Mouse (Mus musculus): ENCODE results near the gene Fam167b. TPM values are rescaled to one million over a fixed set of nuclear protein-coding genes. Genes with fewer than 3 reads are reported as not detected.
A peak's percentile ranks its signal among the peaks of the same experiment; 100 is the strongest.

Fam167b gene
- polyA plus RNA-seq, 1 experiment from 2014 or later: 40.3 TPM

- 98% methylated on average over 5 of the region's 5 CpGs for WGBS
Observed at GRCm38 (mm10) chr4:129618031-129618430, 39.7 kb upstream of the Fam167b start.

GRCm38 (mm10) chr4:129617121-129617641 lies 38.8 kb upstream of the Fam167b start:
- Histone ChIP-seq H3K4me3 (replicated peaks; ENCODE audit: low read depth, low read length) (no peak overlapping the region), H3K4me2 (ENCODE audit: low read length) (no peak overlapping the region), H3K36me3 (ENCODE audit: insufficient read depth, low read length) (0 out of 2 replicates have a peak, but pooled peaks cover 7% of the 10 kb centered on the region), H3K27ac (no peak overlapping the region), H3K9me3 (replicated peaks; ENCODE audit: low read length) (no peaks in the 10 kb centered on the region), H3K4me1 (replicated peaks; ENCODE audit: insufficient read depth, low read length) (peaks cover 11% of the 10 kb centered on the region), H3K9ac (ENCODE audit: low read depth, low read length) (no peak overlapping the region), H3K27me3 (ENCODE audit: insufficient read depth, low read length) (no peaks in the 10 kb centered on the region)
- WGBS: 80% methylated on average over 7 of the region's 7 CpGs
- ATAC-seq (replicated peaks; ENCODE audit: low FRiP score, low read depth) (no peak), DNase-seq (ENCODE audit: low spot score) (no peak)
- TF ChIP-seq CTCF (IDR thresholded peaks at IDR 0.05; ENCODE audit: low read depth): no peak

More at GRCm38 (mm10) chr4:129618031-129618430, 39.7 kb upstream of the Fam167b start:
- Histone ChIP-seq H3K9ac (ENCODE audit: low read depth, low read length) (peak overlapping the region; percentile 74; the same call in 1 of the 2 replicates), H3K4me3 (replicated peaks; ENCODE audit: low read depth, low read length) (peak overlapping the region; percentile 55; the same call in 1 of the 2 replicates), H3K27ac (peak overlapping the region; percentile 82; the same call in 1 of the 2 replicates), H3K27me3 (ENCODE audit: insufficient read depth, low read length) (no peaks in the 10 kb centered on the region), H3K36me3 (ENCODE audit: insufficient read depth, low read length) (0 out of 2 replicates have a peak, but pooled peaks cover 7% of the 10 kb centered on the region), H3K4me2 (ENCODE audit: low read length) (peak overlapping the region; percentile 79), H3K9me3 (replicated peaks; ENCODE audit: low read length) (no peaks in the 10 kb centered on the region), H3K4me1 (replicated peaks; ENCODE audit: insufficient read depth, low read length) (peaks cover 19% of the 10 kb centered on the region)
- no peak for TF ChIP-seq CTCF (IDR thresholded peaks at IDR 0.05; ENCODE audit: low read depth)
- DNase-seq (ENCODE audit: low spot score) (no peak), ATAC-seq (replicated peaks; ENCODE audit: low FRiP score, low read depth) (no peak)

GRCm38 (mm10) chr4:129616631-129617030 lies 38.3 kb upstream of the Fam167b start:
- no peak overlapping the region for H3K4me3 ChIP-seq (replicated peaks; ENCODE audit: low read depth, low read length)
- DNase-seq (ENCODE audit: low spot score) (no peak), ATAC-seq (replicated peaks; ENCODE audit: low FRiP score, low read depth) (no peak)
- TF ChIP-seq CTCF (IDR thresholded peaks at IDR 0.05; ENCODE audit: low read depth): no peak
- H3K27ac ChIP-seq: no peak overlapping the region
- H3K4me2 ChIP-seq (ENCODE audit: low read length): no peak overlapping the region
- no peak overlapping the region for H3K9ac ChIP-seq (ENCODE audit: low read depth, low read length)
- 93% methylated on average over 3 of the region's 3 CpGs for WGBS
- 0 out of 2 replicates have a peak, but pooled peaks cover 7% of the 10 kb centered on the region for H3K36me3 ChIP-seq (ENCODE audit: insufficient read depth, low read length)
- H3K9me3 ChIP-seq (replicated peaks; ENCODE audit: low read length): no peaks in the 10 kb centered on the region
- H3K27me3 ChIP-seq (ENCODE audit: insufficient read depth, low read length): no peaks in the 10 kb centered on the region
- H3K4me1 ChIP-seq (replicated peaks; ENCODE audit: insufficient read depth, low read length): peaks cover 9% of the 10 kb centered on the region

GRCm38 (mm10) chr4:129615801-129616290 lies 37.5 kb upstream of the Fam167b start:
- 85% methylated on average over 9 of the region's 9 CpGs for WGBS
- Histone ChIP-seq H3K4me1 (replicated peaks; ENCODE audit: insufficient read depth, low read length) (peaks cover 9% of the 10 kb centered on the region), H3K4me3 (replicated peaks; ENCODE audit: low read depth, low read length) (no peak overlapping the region), H3K4me2 (ENCODE audit: low read length) (no peak overlapping the region), H3K27me3 (ENCODE audit: insufficient read depth, low read length) (no peaks in the 10 kb centered on the region), H3K9me3 (replicated peaks; ENCODE audit: low read length) (no peaks in the 10 kb centered on the region), H3K9ac (ENCODE audit: low read depth, low read length) (no peak overlapping the region), H3K36me3 (ENCODE audit: insufficient read depth, low read length) (0 out of 2 replicates have a peak, but pooled peaks cover 7% of the 10 kb centered on the region), H3K27ac (no peak overlapping the region)
- ATAC-seq (replicated peaks; ENCODE audit: low FRiP score, low read depth) (no peak), DNase-seq (ENCODE audit: low spot score) (no peak)
- TF ChIP-seq CTCF (IDR thresholded peaks at IDR 0.05; ENCODE audit: low read depth): no peak

- no peak for DNase-seq (ENCODE audit: low spot score)
- H3K36me3 ChIP-seq (ENCODE audit: insufficient read depth, low read length): 0 out of 2 replicates have a peak, but pooled peaks cover 8% of the 10 kb centered on the region
Observed at GRCm38 (mm10) chr4:129614093-129614492, 35.7 kb upstream of the Fam167b start, which contains the start of gene Dcdc2b. Gene Dcdc2b, minus strand, starts transcription at chr4:129614257.

GRCm38 (mm10) chr4:129610472-129610871 lies 32.1 kb upstream of the Fam167b start:
- no peak overlapping the region for H3K4me3 ChIP-seq (replicated peaks; ENCODE audit: low read depth, low read length)
- no peak for TF ChIP-seq CTCF (IDR thresholded peaks at IDR 0.05; ENCODE audit: low read depth)
- H3K36me3 ChIP-seq (ENCODE audit: insufficient read depth, low read length): peaks cover 18% of the 10 kb centered on the region
- H3K9me3 ChIP-seq (replicated peaks; ENCODE audit: low read length): no peaks in the 10 kb centered on the region
- H3K27me3 ChIP-seq (ENCODE audit: insufficient read depth, low read length): no peaks in the 10 kb centered on the region
- WGBS: 59% methylated on average over 4 of the region's 4 CpGs
- H3K27ac ChIP-seq: no peak overlapping the region
- ATAC-seq (replicated peaks; ENCODE audit: low FRiP score, low read depth) (no peak), DNase-seq (ENCODE audit: low spot score) (no peak)
- no peak overlapping the region for H3K4me2 ChIP-seq (ENCODE audit: low read length)
- H3K9ac ChIP-seq (ENCODE audit: low read depth, low read length): no peak overlapping the region
- no peaks in the 10 kb centered on the region for H3K4me1 ChIP-seq (replicated peaks; ENCODE audit: insufficient read depth, low read length)

More at GRCm38 (mm10) chr4:129614093-129614492, 35.7 kb upstream of the Fam167b start, which contains the start of gene Dcdc2b:
- Histone ChIP-seq H3K4me2 (ENCODE audit: low read length) (no peak within 1 kb of the TSS), H3K4me1 (replicated peaks; ENCODE audit: insufficient read depth, low read length) (peaks cover 9% of the 10 kb centered on the region), H3K4me3 (replicated peaks; ENCODE audit: low read depth, low read length) (no peak within 1 kb of the TSS), H3K27ac (no peak within 1 kb of the TSS), H3K9me3 (replicated peaks; ENCODE audit: low read length) (no peaks in the 10 kb centered on the region), H3K9ac (ENCODE audit: low read depth, low read length) (no peak within 1 kb of the TSS), H3K27me3 (ENCODE audit: insufficient read depth, low read length) (no peaks in the 10 kb centered on the region)
- 84% methylated on average over 6 of the region's 6 CpGs for WGBS
- ATAC-seq (replicated peaks; ENCODE audit: low FRiP score, low read depth): no peak
- no peak for TF ChIP-seq CTCF (IDR thresholded peaks at IDR 0.05; ENCODE audit: low read depth)
